Mouse (Mus musculus): ENCODE measurements at regions not wholly inside any gene's neighbourhood (a gene's known extent, or its start where the extent isn't known, plus 50 kb on each side); places are given as distances from the start of the nearest gene placed in this dataset.

GRCm38 (mm10) chr2:134077953-134078352 lies 476.2 kb downstream of the Hao1 start:
- TF ChIP-seq MYOG (IDR thresholded peaks at IDR 0.05; ENCODE audit: control insufficient read depth in 1 of 3, insufficient read depth in 1 of 3, insufficient read length in 2 of 3, low read depth in 2 of 3) (no peak), POLR2A (IDR thresholded peaks at IDR 0.05; ENCODE audit: insufficient read length, low read depth) (no peak), MAX (IDR thresholded peaks at IDR 0.05; ENCODE audit: low read depth) (no peak), MYOD1 (IDR thresholded peaks at IDR 0.05; ENCODE audit: control insufficient read depth in 1 of 3, insufficient read length in 2 of 3, low read depth in 2 of 3) (no peak), TCF12 (IDR thresholded peaks at IDR 0.05; ENCODE audit: insufficient read depth, poor library complexity, severe bottlenecking) (no peak), SRF (IDR thresholded peaks at IDR 0.05; ENCODE audit: control insufficient read depth, insufficient read length, low read depth) (no peak), USF1 (IDR thresholded peaks at IDR 0.05; ENCODE audit: low read depth) (no peak), POLR2AphosphoS2 (IDR thresholded peaks at IDR 0.05; ENCODE audit: insufficient read length, low read depth) (no peak)

All from myocyte (in vitro differentiated cells).